Mouse (Mus musculus) CH12.LX (cell line): ENCODE data around the gene Rhbdf2. TPM values are rescaled to one million over a fixed set of nuclear protein-coding genes. Genes with fewer than 3 reads are reported as not detected.

Source experiments
- DNase-seq: peaks from one replicate; pipeline ENCODE4 v3.0.0-alpha.2; 2013; ENCODE audit errors: extremely low read depth
- H3K27ac ChIP-seq: 2 replicates; pipeline ENCODE4 v1.5.1; 2012; ENCODE audit warnings: low read depth, mild to moderate bottlenecking, control low read depth, moderate library complexity; ENCODE audit not compliant: insufficient read depth
- H3K27me3 ChIP-seq: replicated peaks from 2 replicates; pipeline ENCODE3; 2012; ENCODE audit warnings: inconsistent platforms
- H3K36me3 ChIP-seq, 2 experiments: replicated peaks in 1 of 2; 2 replicates each; pipeline versions ENCODE3 to v1.6.1; 2012; ENCODE audit warnings: inconsistent platforms in 1 of 2, low read length in 1 of 2, mild to moderate bottlenecking in 1 of 2, mixed read lengths in 1 of 2, moderate library complexity in 1 of 2; ENCODE audit not compliant: control insufficient read depth in 1 of 2, insufficient read depth in 1 of 2
- H3K4me1 ChIP-seq, 2 experiments: 2 replicates each; pipeline ENCODE4 v1.6.1; 2012; ENCODE audit warnings: inconsistent platforms in 1 of 2, moderate library complexity in 1 of 2; ENCODE audit not compliant: insufficient read depth in 2 of 2, control insufficient read depth in 1 of 2
- H3K4me2 ChIP-seq: 2 replicates; pipeline ENCODE4 v1.6.1; 2012; ENCODE audit warnings: low read depth, mild to moderate bottlenecking, control low read depth; ENCODE audit not compliant: poor library complexity, insufficient read depth, severe bottlenecking
- H3K4me3 ChIP-seq, 3 experiments: fragments of 150-350 bp in 1 of 3; sonication (generic) in 1 of 3; replicated peaks in 1 of 3; 2 replicates each; pipeline versions ENCODE3 to v1.5.1; 2011 to 2012; ENCODE audit warnings: low read depth in 2 of 3, low read length in 2 of 3, mild to moderate bottlenecking in 2 of 3, moderate library complexity in 2 of 3, control low read depth in 1 of 3, improper control_type of control experiment in 1 of 3, inconsistent platforms in 1 of 3, mixed read lengths in 1 of 3; ENCODE audit not compliant: poor library complexity in 1 of 3
- H3K79me2 ChIP-seq: replicated peaks from 2 replicates; pipeline ENCODE4 v1.6.1; 2012; ENCODE audit warnings: mild to moderate bottlenecking, moderate library complexity; ENCODE audit not compliant: control insufficient read depth, poor library complexity, insufficient read depth, severe bottlenecking; ENCODE audit errors: extremely low read depth
- H3K9ac ChIP-seq: 2 replicates; pipeline ENCODE4 v1.6.1; 2012; ENCODE audit warnings: low read depth, mild to moderate bottlenecking, control low read depth, moderate library complexity; ENCODE audit not compliant: insufficient read depth
- H3K9me3 ChIP-seq: replicated peaks from 2 replicates; pipeline ENCODE3; 2012; ENCODE audit warnings: low read length, inconsistent platforms, mixed read lengths
- CHD1 ChIP-seq: IDR thresholded peaks from 2 replicates; pipeline ENCODE4 v1.6.1; 2012; ENCODE audit warnings: low read depth, low read length, improper control_type of control experiment, inconsistent platforms
- CHD2 ChIP-seq: IDR thresholded peaks from 2 replicates; pipeline ENCODE4 v1.6.1; 2011; ENCODE audit warnings: low read length, improper control_type of control experiment
- CTCF ChIP-seq, 2 experiments: IDR thresholded peaks in 1 of 2; conservative IDR thresholded peaks in 1 of 2; 2 replicates each; pipeline ENCODE4 v1.5.1; 2011 to 2012; ENCODE audit warnings: low read depth in 2 of 2, low read length in 2 of 2, improper control_type of control experiment in 1 of 2, inconsistent platforms in 1 of 2, mild to moderate bottlenecking in 1 of 2, moderate library complexity in 1 of 2
- ETS1 ChIP-seq: conservative IDR thresholded peaks from 2 replicates; pipeline ENCODE4 v1.6.1; 2012; ENCODE audit warnings: low read depth, mild to moderate bottlenecking, inconsistent platforms, low read length, improper control_type of control experiment, moderate library complexity
- GABPA ChIP-seq: IDR thresholded peaks from 2 replicates; pipeline ENCODE4 v1.6.1; 2012; ENCODE audit warnings: low read depth, low read length, improper control_type of control experiment, inconsistent platforms; ENCODE audit not compliant: insufficient replicate concordance
- MAZ ChIP-seq: IDR thresholded peaks from 2 replicates; pipeline ENCODE4 v1.6.1; 2012; ENCODE audit warnings: low read depth, mild to moderate bottlenecking, inconsistent platforms, low read length, improper control_type of control experiment, moderate library complexity
- NRF1 ChIP-seq: IDR thresholded peaks from 2 replicates; pipeline ENCODE4 v1.6.1; 2014; ENCODE audit warnings: low read depth, mild to moderate bottlenecking, inconsistent platforms, low read length, improper control_type of control experiment, moderate library complexity
- PAX5 ChIP-seq: IDR thresholded peaks from 2 replicates; pipeline ENCODE4 v1.6.1; 2012; ENCODE audit warnings: low read length, inconsistent platforms, mixed read lengths
- POLR2A ChIP-seq: IDR thresholded peaks from 2 replicates; pipeline ENCODE4 v1.6.1; 2011; ENCODE audit warnings: low read depth, mild to moderate bottlenecking, improper control_type of control experiment, low read length
- RAD21 ChIP-seq: IDR thresholded peaks from 2 replicates; pipeline ENCODE4 v1.6.1; 2011; ENCODE audit warnings: low read depth, mild to moderate bottlenecking, low read length, improper control_type of control experiment, moderate library complexity
- RCOR1 ChIP-seq: conservative IDR thresholded peaks from 2 replicates; pipeline ENCODE4 v1.6.1; 2012; ENCODE audit warnings: low read depth, mild to moderate bottlenecking, inconsistent platforms, low read length, improper control_type of control experiment
- TCF12 ChIP-seq: IDR thresholded peaks from 2 replicates; pipeline ENCODE4 v1.6.1; 2014; ENCODE audit warnings: low read depth, mild to moderate bottlenecking, inconsistent platforms, low read length, improper control_type of control experiment
- UBTF ChIP-seq: IDR thresholded peaks from 2 replicates; pipeline ENCODE4 v1.6.1; 2012; ENCODE audit warnings: low read depth, mild to moderate bottlenecking, inconsistent platforms, low read length, improper control_type of control experiment, moderate library complexity
- USF1 ChIP-seq: IDR thresholded peaks from 2 replicates; pipeline ENCODE4 v1.6.1; 2014; ENCODE audit warnings: low read depth, mild to moderate bottlenecking, inconsistent platforms, low read length, improper control_type of control experiment
- USF2 ChIP-seq: conservative IDR thresholded peaks from 2 replicates; pipeline ENCODE4 v1.6.1; 2011; ENCODE audit warnings: low read depth, low read length, improper control_type of control experiment
- ZMIZ1 ChIP-seq: IDR thresholded peaks from 2 replicates; pipeline ENCODE4 v1.6.1; 2012; ENCODE audit warnings: low read depth, mild to moderate bottlenecking, inconsistent platforms, low read length, improper control_type of control experiment
- ZNF384 ChIP-seq: IDR thresholded peaks from 2 replicates; pipeline ENCODE4 v1.6.1; 2012; ENCODE audit warnings: low read depth, low read length, improper control_type of control experiment, inconsistent platforms
- dilution Hi-C: fragments of 300-500 bp; cut with MboI; formaldehyde crosslinking; loops from 2 replicates; pipeline ENCODE4 v1.14.3; 2020; ENCODE audit warnings: low sequenced_read_pairs; ENCODE audit not compliant: extremely low pct_unique_long_range_greater_than_20kb, extremely low pct_ligation_motif_present
- in situ Hi-C: fragments of 300-500 bp; cut with MboI; formaldehyde crosslinking; loops from 3 replicates; pipeline ENCODE4 v1.14.3; 2019; ENCODE audit warnings: low sequenced_read_pairs, low pct_ligation_motif_present, low pct_unique_long_range_greater_than_20kb, mixed read lengths
- polyA plus RNA-seq: library from polyadenylated mRNA; unstranded; fragments of >175 nt; gene quantifications from 2 replicates; pipeline ENCODE4 v1.2.1, GENCODE M21; 2012; ENCODE audit warnings: low read depth; ENCODE audit not compliant: insufficient read length
- total RNA-seq, 2 experiments: library from RNA; depleted of rRNA; stranded (reverse); fragments of 300-350 nt in 1 of 2; fragments of >200 nt in 1 of 2; gene quantifications; 2 replicates each; pipeline ENCODE4 v1.2.3; 2012 to 2014

Rhbdf2 gene
- total RNA-seq (2012; rRNA removed) (8.5 and 12.1 TPM in 2 replicates), total RNA-seq (2014; rRNA removed) (3.1 and 3.4 TPM in 2 replicates), polyA plus RNA-seq (11.8 and 14.7 TPM in 2 replicates)

DNA sequence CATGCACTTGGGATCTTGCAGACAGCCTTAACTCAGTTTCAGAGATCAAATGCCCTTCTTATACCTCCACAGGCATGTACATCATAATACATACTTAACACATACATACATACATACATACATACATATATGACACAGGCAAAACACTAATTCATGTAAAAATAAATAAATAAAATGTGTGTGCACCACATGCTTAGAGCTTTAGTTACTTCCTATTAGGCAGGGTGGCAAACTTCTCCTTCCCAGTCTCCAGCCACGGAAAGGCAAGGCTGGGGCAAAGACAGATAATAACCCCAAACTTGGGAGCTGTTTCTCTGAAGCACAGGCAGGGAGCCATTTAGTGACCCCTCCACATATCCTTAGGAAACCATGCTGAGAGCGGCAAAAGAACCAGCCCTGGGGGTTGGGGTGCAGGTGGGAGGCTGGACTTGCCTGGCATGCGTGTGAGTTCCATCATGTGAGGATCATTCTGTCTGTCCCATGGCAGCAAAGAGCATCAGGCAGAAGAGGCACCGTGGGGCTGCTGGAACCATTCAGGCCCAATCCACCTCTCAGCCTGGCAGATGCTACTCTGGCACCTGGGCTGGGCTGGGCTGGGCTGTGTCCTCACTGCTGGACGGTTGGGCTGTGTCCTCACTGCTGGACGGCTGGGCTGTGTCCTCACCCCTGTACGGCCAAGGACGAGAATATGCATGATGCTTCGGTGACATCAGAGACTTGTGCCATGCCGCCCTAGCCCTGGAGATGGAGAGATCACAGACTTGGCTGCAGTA lies at the start of gene Rhbdf2:
Rhbdf2 (minus strand) TSS at position 721 of the 773 bp plus-strand sequence.
- Histone ChIP-seq H3K4me2 (no peak within 1 kb of the TSS), H3K4me3 (no peak within 1 kb of the TSS), H3K9ac (no peak within 1 kb of the TSS), H3K36me3 (no peaks in the 10 kb centered on the region), H3K27ac (no peak within 1 kb of the TSS; the same call in 1 of the 2 replicates), H3K27me3 (no peaks in the 10 kb centered on the region), H3K79me2 (no peaks in the 10 kb centered on the region), H3K9me3 (no peaks in the 10 kb centered on the region), H3K4me1 (peaks cover 29 to 63% of the 10 kb centered on the region in 2 experiments)
- in situ Hi-C loops (no loop called here), dilution Hi-C loops (no loop called here)
- TF ChIP-seq ETS1 = no peak
- TF ChIP-seq ZMIZ1 = no peak
- no peak for TF ChIP-seq ZNF384
- no peak for TF ChIP-seq PAX5
- no peak for TF ChIP-seq USF2
- no peak for TF ChIP-seq CHD1
- no peak for TF ChIP-seq GABPA
- TF ChIP-seq UBTF = no peak
- no peak for TF ChIP-seq TCF12
- no peak for TF ChIP-seq NRF1
- no peak for TF ChIP-seq CHD2
- no peak for TF ChIP-seq RAD21
- no peak for DNase-seq

DNA sequence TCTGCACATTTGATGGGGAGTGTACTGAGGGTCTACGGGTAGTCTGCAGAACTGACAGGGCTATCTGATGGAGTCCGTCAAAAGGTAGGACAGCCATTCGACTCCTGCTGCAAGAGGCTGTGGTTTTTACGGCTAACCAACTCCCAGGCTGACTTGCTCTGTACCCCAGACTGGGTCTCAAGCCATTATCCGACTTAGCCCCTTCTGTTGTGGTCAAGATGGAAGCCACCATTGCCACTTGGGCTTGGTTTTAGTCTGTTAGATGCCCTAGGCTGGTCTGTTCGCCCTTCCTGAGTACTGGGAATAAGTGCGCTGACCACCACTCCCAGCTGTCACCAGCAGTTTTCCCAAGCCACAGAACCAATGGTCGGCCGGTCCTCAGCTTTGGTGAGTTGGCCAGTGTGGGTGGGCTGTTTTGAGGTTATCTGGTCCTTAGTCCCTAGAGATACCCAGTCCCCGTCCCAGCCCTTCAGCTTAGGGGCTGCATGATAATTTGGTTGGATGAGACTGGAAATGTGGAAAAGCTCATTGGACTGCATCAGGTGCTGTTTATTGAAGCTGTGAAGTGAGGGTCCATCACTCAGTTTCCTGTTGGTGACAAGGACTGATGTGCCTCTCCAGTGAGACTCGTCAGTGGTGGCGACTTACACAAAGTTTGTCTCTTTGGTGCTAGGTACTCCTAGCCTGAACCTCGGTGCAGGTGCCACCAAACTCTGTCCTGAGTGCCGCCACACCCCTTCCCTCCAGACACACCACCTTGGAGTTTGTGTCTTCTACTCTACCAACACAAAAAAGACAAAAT lies 49.6 kb upstream of the Rhbdf2 start:
- H3K27me3 ChIP-seq = no peaks in the 10 kb centered on the region
- peaks cover 69 to 89% of the 10 kb centered on the region in 2 experiments for H3K36me3 ChIP-seq
- dilution Hi-C loops = no loop called here
- no peak overlapping the region for H3K4me2 ChIP-seq
- peaks cover 42% of the 10 kb centered on the region for H3K79me2 ChIP-seq
- no peak for DNase-seq
- H3K27ac ChIP-seq = no peak overlapping the region
- in situ Hi-C loops = no loop called here
- H3K4me1 ChIP-seq = peaks cover 16 to 47% of the 10 kb centered on the region in 2 experiments
- H3K9ac ChIP-seq = no peak overlapping the region
- no peaks in the 10 kb centered on the region for H3K9me3 ChIP-seq
- H3K4me3 ChIP-seq = no peak overlapping the region
- no peak for TF ChIP-seq CTCF (conservative IDR thresholded peaks at IDR 0.05 in 1 of 2, IDR thresholded peaks at IDR 0.05 in 1 of 2; ENCODE audit: low read depth in 2 of 2, low read length in 2 of 2)
- TF ChIP-seq USF1 = no peak
- no peak for TF ChIP-seq RCOR1
- TF ChIP-seq POLR2A = peak; percentile 48
- peak; percentile 51; the same call in 1 of the 2 replicates for TF ChIP-seq ZMIZ1
- no peak for TF ChIP-seq ETS1
- no peak for TF ChIP-seq UBTF
- TF ChIP-seq MAZ = no peak
- TF ChIP-seq GABPA = no peak
